18 mouse cellular contexts compared by ENCODE assay signal in the genomic region with DNA sequence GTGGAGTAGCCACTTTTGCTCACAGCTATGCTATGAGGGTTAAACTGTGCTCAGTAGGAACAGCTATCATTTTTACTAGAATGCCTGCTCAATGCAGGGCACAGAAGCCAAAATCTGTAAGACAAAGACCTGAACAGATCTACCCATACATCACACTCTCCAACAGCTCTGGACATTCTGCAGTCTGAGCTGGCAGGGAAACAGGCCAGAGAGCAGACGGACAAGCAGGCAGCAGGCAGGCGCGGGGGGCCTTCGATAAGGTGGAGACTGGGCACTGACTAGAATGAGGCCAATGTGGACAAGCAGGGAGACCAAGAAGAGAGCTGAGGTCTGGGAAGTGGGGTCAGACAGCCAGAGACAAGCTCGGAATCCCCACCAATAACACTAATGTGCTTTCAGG. TPM values are rescaled to one million over a fixed set of nuclear protein-coding genes. Genes with fewer than 3 reads are reported as not detected.
DNase-seq lines count a peak whose midpoint lies in the region; ATAC-seq and TF ChIP-seq lines count a peak whose summit lies in the region.
"Had no signal": no experiment of that assay in that cellular context is flagged by ENCODE, and none has a peak within 500 bp of the region (broad histone marks: within the 10 kb centered on the region; RNA-seq: fewer than 3 reads in every experiment).

No protein-coding gene starts in this region.

- H3K36me3 ChIP-seq in forebrain, embryonic 13.5 days (ENCODE audit: poor library complexity, severe bottlenecking) = peaks cover 34% of the 10 kb centered on the region
- peaks cover 35% of the 10 kb centered on the region for H3K36me3 ChIP-seq in forebrain, embryonic 14.5 days (ENCODE audit: control insufficient read depth, insufficient read depth, low read length)
- peaks cover 34% of the 10 kb centered on the region for H3K36me3 ChIP-seq in heart, embryonic 15.5 days
- peaks cover 18% of the 10 kb centered on the region for H3K36me3 ChIP-seq in heart, embryonic 11.5 days (ENCODE audit: control insufficient read depth, insufficient read depth, low read length)
- peaks cover 33% of the 10 kb centered on the region for H3K36me3 ChIP-seq in midbrain, embryonic 12.5 days
- H3K36me3 ChIP-seq in midbrain, embryonic 16.5 days (ENCODE audit: control insufficient read depth, insufficient read depth, low read length) = peaks cover 8% of the 10 kb centered on the region

- TF ChIP-seq POLR2A in olfactory bulb, adult 2 months (IDR thresholded peaks at IDR 0.05; ENCODE audit: insufficient read depth, low read depth, low read length) = no peak

- H3K27ac ChIP-seq in forebrain, embryonic 13.5 days = no peak overlapping the region
- H3K27ac ChIP-seq in forebrain, embryonic 14.5 days (ENCODE audit: low read depth, low read length) = no peak overlapping the region
- H3K27ac ChIP-seq in heart, embryonic 15.5 days = peak overlapping the region; percentile 5; the same call in 1 of the 2 replicates
- no peak overlapping the region for H3K27ac ChIP-seq in heart, embryonic 11.5 days (ENCODE audit: low read depth, low read length)
- H3K27ac ChIP-seq in midbrain, embryonic 12.5 days (replicated peaks) = no peak overlapping the region
- H3K27ac ChIP-seq in midbrain, embryonic 16.5 days (ENCODE audit: low read length) = no peak overlapping the region
- no peak overlapping the region for H3K27ac ChIP-seq in olfactory bulb, adult 2 months (ENCODE audit: insufficient read depth, low read depth, low read length)
- H3K27ac ChIP-seq: embryonic facial prominence, embryonic 13.5 days; kidney, postnatal 0 days; lung, embryonic 15.5 days; stomach, embryonic 15.5 days had no signal

- H3K4me2 ChIP-seq in forebrain, embryonic 13.5 days = no peak overlapping the region
- no peak overlapping the region for H3K4me2 ChIP-seq in forebrain, embryonic 14.5 days (ENCODE audit: low read length)
- no peak overlapping the region for H3K4me2 ChIP-seq in heart, embryonic 15.5 days
- H3K4me2 ChIP-seq in heart, embryonic 11.5 days = no peak overlapping the region
- H3K4me2 ChIP-seq in midbrain, embryonic 12.5 days (replicated peaks) = no peak overlapping the region
- H3K4me2 ChIP-seq in midbrain, embryonic 16.5 days (ENCODE audit: low read length) = no peak overlapping the region
- H3K4me2 ChIP-seq: embryonic facial prominence, embryonic 13.5 days; lung, embryonic 15.5 days; stomach, embryonic 15.5 days had no signal

- peaks cover 64% of the 10 kb centered on the region for H3K4me1 ChIP-seq in forebrain, embryonic 13.5 days
- peaks cover 12% of the 10 kb centered on the region for H3K4me1 ChIP-seq in forebrain, embryonic 14.5 days (ENCODE audit: control insufficient read depth, insufficient read depth, low read length)
- peaks cover 70% of the 10 kb centered on the region for H3K4me1 ChIP-seq in heart, embryonic 15.5 days (replicated peaks)
- peaks cover 69% of the 10 kb centered on the region for H3K4me1 ChIP-seq in heart, embryonic 11.5 days (ENCODE audit: control insufficient read depth, insufficient read depth, low read length)
- peaks cover 52% of the 10 kb centered on the region for H3K4me1 ChIP-seq in midbrain, embryonic 12.5 days
- H3K4me1 ChIP-seq in midbrain, embryonic 16.5 days (ENCODE audit: control insufficient read depth, insufficient read depth, low read length) = peaks cover 17% of the 10 kb centered on the region
- peaks cover 26% of the 10 kb centered on the region for H3K4me1 ChIP-seq in olfactory bulb, adult 2 months (ENCODE audit: control insufficient read depth, insufficient read depth, low read length)

- H3K4me3 ChIP-seq in forebrain, embryonic 13.5 days = no peak overlapping the region
- no peak overlapping the region for H3K4me3 ChIP-seq in forebrain, embryonic 14.5 days (ENCODE audit: low read depth, low read length)
- H3K4me3 ChIP-seq in heart, embryonic 15.5 days = no peak overlapping the region
- no peak overlapping the region for H3K4me3 ChIP-seq in heart, embryonic 11.5 days (ENCODE audit: low read depth, low read length)
- H3K4me3 ChIP-seq in midbrain, embryonic 12.5 days = no peak overlapping the region
- no peak overlapping the region for H3K4me3 ChIP-seq in midbrain, embryonic 16.5 days (ENCODE audit: low read depth, low read length)
- H3K4me3 ChIP-seq in olfactory bulb, adult 2 months (ENCODE audit: insufficient read depth, low read depth, low read length) = no peak overlapping the region
- H3K4me3 ChIP-seq: embryonic facial prominence, embryonic 13.5 days; lung, embryonic 15.5 days; stomach, embryonic 15.5 days had no signal

- H3K9me3 ChIP-seq in forebrain, embryonic 13.5 days (replicated peaks) = no peaks in the 10 kb centered on the region
- H3K9me3 ChIP-seq in forebrain, embryonic 14.5 days (replicated peaks; ENCODE audit: control insufficient read depth, low read length) = no peaks in the 10 kb centered on the region
- H3K9me3 ChIP-seq in heart, embryonic 15.5 days (replicated peaks) = no peaks in the 10 kb centered on the region
- no peaks in the 10 kb centered on the region for H3K9me3 ChIP-seq in heart, embryonic 11.5 days (replicated peaks; ENCODE audit: control insufficient read depth, low read length)
- H3K9me3 ChIP-seq in midbrain, embryonic 12.5 days = no peaks in the 10 kb centered on the region
- H3K9me3 ChIP-seq in midbrain, embryonic 16.5 days (replicated peaks; ENCODE audit: control insufficient read depth, low read length, poor library complexity, severe bottlenecking) = no peaks in the 10 kb centered on the region
- H3K9me3 ChIP-seq: embryonic facial prominence, embryonic 13.5 days; liver, embryonic 12.5 days; lung, embryonic 15.5 days; stomach, embryonic 15.5 days had no signal

- ATAC-seq in forebrain, embryonic 13.5 days = peak; percentile 2; the same call in 1 of the 2 replicates
- no peak; the same call in 1 of the 2 replicates for ATAC-seq in forebrain, embryonic 14.5 days
- ATAC-seq in heart, embryonic 15.5 days (replicated peaks; ENCODE audit: insufficient number of reproducible peaks, insufficient read depth, low FRiP score, low read depth) = no peak
- no peak for ATAC-seq in heart, embryonic 11.5 days (replicated peaks; ENCODE audit: insufficient number of reproducible peaks, low FRiP score, low TSS enrichment)
- peak; percentile 3; the same call in 1 of the 2 replicates for ATAC-seq in midbrain, embryonic 12.5 days (ENCODE audit: low FRiP score, low read depth)
- no peak for ATAC-seq in midbrain, embryonic 16.5 days
- ATAC-seq: intestine, postnatal 0 days had no signal

- 89% methylated on average over 5 of the region's 5 CpGs for WGBS in forebrain, embryonic 13.5 days
- 84% methylated on average over 5 of the region's 5 CpGs for WGBS in forebrain, embryonic 14.5 days
- 53% methylated on average over 5 of the region's 5 CpGs for WGBS in heart, embryonic 15.5 days
- 71% methylated on average over 5 of the region's 5 CpGs for WGBS in heart, embryonic 11.5 days (ENCODE audit: insufficient replicate concordance)
- WGBS in midbrain, embryonic 12.5 days = 92% methylated on average over 5 of the region's 5 CpGs
- 88% methylated on average over 5 of the region's 5 CpGs for WGBS in midbrain, embryonic 16.5 days
- WGBS in olfactory bulb, adult 2 months = 77% methylated on average over 5 of the region's 5 CpGs

- TF ChIP-seq CTCF in olfactory bulb, adult 2 months (IDR thresholded peaks at IDR 0.05; ENCODE audit: insufficient read depth, low read depth, low read length) = peak; percentile 23; the same call in 1 of the 2 replicates

- DNase-seq in forebrain, embryonic 14.5 days (ENCODE audit: low spot score) = no peak
- DNase-seq in layer of hippocampus, adult 8-10 months (ENCODE audit: low spot score in 2 of 2) = no peak

- no peaks in the 10 kb centered on the region for H3K27me3 ChIP-seq in forebrain, embryonic 13.5 days
- H3K27me3 ChIP-seq in forebrain, embryonic 14.5 days (replicated peaks; ENCODE audit: control insufficient read depth, insufficient read depth, low read length) = no peaks in the 10 kb centered on the region
- no peaks in the 10 kb centered on the region for H3K27me3 ChIP-seq in heart, embryonic 15.5 days
- H3K27me3 ChIP-seq in heart, embryonic 11.5 days (ENCODE audit: control insufficient read depth, insufficient read depth, low read length) = no peaks in the 10 kb centered on the region
- H3K27me3 ChIP-seq in midbrain, embryonic 12.5 days = no peaks in the 10 kb centered on the region
- no peaks in the 10 kb centered on the region for H3K27me3 ChIP-seq in midbrain, embryonic 16.5 days (ENCODE audit: control insufficient read depth, insufficient read depth, low read depth, low read length)
- H3K27me3 ChIP-seq: embryonic facial prominence, embryonic 13.5 days; liver, embryonic 12.5 days; lung, embryonic 15.5 days; stomach, embryonic 15.5 days had no signal

- H3K9ac ChIP-seq in forebrain, embryonic 13.5 days = 0 out of 2 replicates have a peak overlapping the region, but pooled peaks have one; percentile 27
- H3K9ac ChIP-seq in forebrain, embryonic 14.5 days (ENCODE audit: low read length) = no peak overlapping the region
- 0 out of 2 replicates have a peak overlapping the region, but pooled peaks have one; percentile 0 for H3K9ac ChIP-seq in heart, embryonic 15.5 days
- no peak overlapping the region for H3K9ac ChIP-seq in heart, embryonic 11.5 days (ENCODE audit: low read depth, low read length)
- H3K9ac ChIP-seq in midbrain, embryonic 12.5 days (replicated peaks) = 0 out of 2 replicates have a peak overlapping the region, but pooled peaks have one; percentile 4
- no peak overlapping the region for H3K9ac ChIP-seq in midbrain, embryonic 16.5 days (ENCODE audit: low read depth, low read length)
- H3K9ac ChIP-seq: embryonic facial prominence, embryonic 13.5 days; lung, embryonic 15.5 days; stomach, embryonic 15.5 days had no signal

RNA-seq across cellular contexts. Expression of gene Mapkapk2, which starts 37.8 kb away (rescaled TPM):
- polyA plus RNA-seq in forebrain, embryonic 13.5 days (2015; fragmentation: Nextera tagmentation; extraction: Ambion mirVana) = 28.4 and 30.5 TPM in 2 replicates
- 24.7 and 35.2 TPM in 2 replicates for polyA plus RNA-seq in forebrain, embryonic 14.5 days (2014; fragmentation: Nextera tagmentation; extraction: Ambion mirVana)
- polyA plus RNA-seq in heart, embryonic 15.5 days (2015; fragmentation: Nextera tagmentation; extraction: Ambion mirVana) = 57.5 and 69.4 TPM in 2 replicates
- 51.4 and 57.6 TPM in 2 replicates for polyA plus RNA-seq in heart, embryonic 11.5 days (2014; fragmentation: Nextera tagmentation; extraction: Ambion mirVana)
- 69.5 and 76.4 TPM in 2 replicates for polyA plus RNA-seq in midbrain, embryonic 12.5 days (2016; fragmentation: Nextera tagmentation; extraction: Ambion mirVana)
- 12.6 and 14.9 TPM in 2 replicates for polyA plus RNA-seq in midbrain, embryonic 16.5 days (2015; fragmentation: Nextera tagmentation; extraction: Ambion mirVana)
- polyA plus RNA-seq in olfactory bulb, adult 2 months (2012; ENCODE audit: insufficient read depth, insufficient read length, low replicate concordance, missing spikeins) = not detected in 2 replicates
- total RNA-seq in layer of hippocampus, adult 8-10 months (2022) = 10 to 100 TPM; 27.7 to 42.7 (median 35.3) TPM

RNA-seq across cellular contexts. Expression of gene Il10, which starts 40.2 kb away (rescaled TPM):
- polyA plus RNA-seq in forebrain, embryonic 13.5 days (2015; fragmentation: Nextera tagmentation; extraction: Ambion mirVana) = not detected in 2 replicates
- 0.16 TPM in 1 of 2 replicates, not detected in the other for polyA plus RNA-seq in forebrain, embryonic 14.5 days (2014; fragmentation: Nextera tagmentation; extraction: Ambion mirVana)
- polyA plus RNA-seq in heart, embryonic 15.5 days (2015; fragmentation: Nextera tagmentation; extraction: Ambion mirVana) = 0.42 TPM in 1 of 2 replicates, not detected in the other
- not detected in 2 replicates for polyA plus RNA-seq in heart, embryonic 11.5 days (2014; fragmentation: Nextera tagmentation; extraction: Ambion mirVana)
- not detected in 2 replicates for polyA plus RNA-seq in midbrain, embryonic 12.5 days (2016; fragmentation: Nextera tagmentation; extraction: Ambion mirVana)
- polyA plus RNA-seq in midbrain, embryonic 16.5 days (2015; fragmentation: Nextera tagmentation; extraction: Ambion mirVana) = not detected in 2 replicates
- polyA plus RNA-seq in olfactory bulb, adult 2 months (2012; ENCODE audit: insufficient read depth, insufficient read length, low replicate concordance, missing spikeins) = not detected in 2 replicates
- not detected for total RNA-seq in layer of hippocampus, adult 8-10 months (2022)
- total RNA-seq: adrenal gland, postnatal 14 days; layer of hippocampus, adult 18-20 months had no signal
- polyA plus RNA-seq: cortical plate, adult 2 months; embryonic facial prominence, embryonic 13.5 days; gonadal fat pad, adult 2 months; intestine, postnatal 0 days; liver, embryonic 12.5 days; stomach, embryonic 15.5 days had no signal

Comparison
In these comparisons a context has a peak if more than half of its experiments do, and no peak if none do; other contexts are left out.
1. ATAC-seq: peak in forebrain, embryonic 13.5 days (single experiment) and midbrain, embryonic 12.5 days (single experiment); none in forebrain, embryonic 14.5 days (single experiment), heart, embryonic 15.5 days (single experiment), heart, embryonic 11.5 days (single experiment) and midbrain, embryonic 16.5 days (single experiment).
2. H3K9ac ChIP-seq: peak in forebrain, embryonic 13.5 days (single experiment), heart, embryonic 15.5 days (single experiment) and midbrain, embryonic 12.5 days (single experiment); none in forebrain, embryonic 14.5 days (single experiment), heart, embryonic 11.5 days (single experiment) and midbrain, embryonic 16.5 days (single experiment).